Mouse (Mus musculus): ENCODE results near the gene Epb41l1.

The Epb41l1 gene

DNA sequence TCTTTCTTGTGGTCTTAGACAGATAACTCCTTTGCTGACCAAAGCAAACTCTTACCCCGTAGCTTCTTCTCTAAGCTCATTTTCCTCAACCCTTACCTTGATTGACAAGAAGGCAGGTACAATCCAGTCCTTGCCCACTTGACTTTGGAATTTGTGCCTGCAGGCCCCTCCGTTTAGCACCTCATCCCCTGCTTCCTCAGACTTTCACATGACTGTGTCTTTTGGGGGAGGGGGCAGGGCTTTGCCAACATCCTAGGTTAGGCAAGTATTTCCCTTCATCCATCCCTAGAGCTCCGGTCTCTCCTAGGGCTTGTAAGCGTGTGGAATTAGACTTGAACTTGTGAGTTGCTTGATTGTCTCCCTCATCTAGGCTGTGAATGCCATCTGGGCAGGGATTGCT, 3.0 kb downstream of the Epb41l1 start:
- no peak for DNase-seq (ENCODE audit: low spot score)

DNA sequence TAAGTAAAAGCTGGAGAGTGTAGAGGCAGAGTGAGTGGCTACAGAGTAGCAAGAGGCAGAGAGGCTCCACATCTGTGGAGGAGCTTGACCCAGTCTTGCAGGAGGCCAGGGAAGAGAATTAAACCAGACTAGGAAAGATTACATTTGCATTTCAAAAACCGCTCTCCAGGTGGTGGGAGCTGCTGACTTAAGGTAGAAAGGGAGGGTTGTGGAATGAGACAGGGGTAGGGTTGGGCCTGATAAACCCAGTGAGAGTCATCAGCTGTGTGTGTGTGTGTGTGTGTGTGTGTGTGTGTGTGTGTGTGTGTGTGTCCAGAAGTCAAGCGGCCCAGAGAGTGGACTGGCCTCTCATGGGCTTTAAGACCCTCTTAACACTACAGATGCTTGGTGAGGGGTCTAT, 4.9 kb downstream of the Epb41l1 start:
- no peak for DNase-seq (ENCODE audit: low spot score)

DNA sequence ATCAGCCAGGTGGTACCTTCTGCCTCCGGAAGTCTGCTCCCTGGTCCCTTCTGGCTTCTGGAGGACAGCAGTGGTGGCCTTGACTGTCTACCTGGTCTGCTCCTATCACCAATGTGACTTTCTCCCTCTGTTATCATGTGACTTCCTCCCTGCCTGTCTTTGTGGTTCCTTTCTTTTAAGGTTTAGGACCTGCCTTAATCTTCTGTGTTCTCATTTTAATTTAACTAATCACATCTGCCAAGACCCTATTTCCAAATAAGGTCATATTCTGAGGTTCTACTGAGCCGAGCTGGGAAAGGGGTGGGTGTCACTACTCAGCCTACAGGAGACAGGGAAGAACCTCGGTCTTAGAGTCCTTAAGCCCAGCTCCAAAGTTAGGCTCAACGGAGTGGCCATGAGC, 5.4 kb downstream of the Epb41l1 start:
- no peak for DNase-seq (ENCODE audit: low spot score)

- DNase-seq (ENCODE audit: low spot score) = no peak
These were observed 9.1 kb downstream of the Epb41l1 start for GRCm38 (mm10) chr2:156429836-156430235.

DNA sequence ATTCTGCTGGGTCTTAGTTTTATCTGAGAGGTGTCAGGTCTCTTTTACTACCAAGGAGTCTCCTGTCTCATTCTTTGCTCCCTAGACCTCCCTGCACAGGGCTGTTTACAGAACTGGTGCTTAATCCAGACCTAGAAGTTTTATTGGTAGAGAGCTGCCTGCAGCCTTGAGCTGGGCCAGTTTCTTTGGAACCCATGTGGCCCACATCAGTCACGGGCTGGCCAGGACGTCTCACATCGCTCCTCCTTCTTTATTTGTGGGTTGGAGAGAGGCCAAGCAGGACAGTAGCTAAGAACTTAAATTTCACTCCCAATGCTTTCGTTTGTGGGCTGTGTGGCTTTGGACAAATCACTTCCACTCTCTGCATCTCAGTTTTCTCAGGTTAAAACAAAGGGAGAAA, 9.6 kb downstream of the Epb41l1 start:
- DNase-seq (ENCODE audit: low spot score) = no peak

GRCm38 (mm10) chr2:156431409-156431808, 10.7 kb downstream of the Epb41l1 start:
- no peak for DNase-seq (ENCODE audit: low spot score)

DNA sequence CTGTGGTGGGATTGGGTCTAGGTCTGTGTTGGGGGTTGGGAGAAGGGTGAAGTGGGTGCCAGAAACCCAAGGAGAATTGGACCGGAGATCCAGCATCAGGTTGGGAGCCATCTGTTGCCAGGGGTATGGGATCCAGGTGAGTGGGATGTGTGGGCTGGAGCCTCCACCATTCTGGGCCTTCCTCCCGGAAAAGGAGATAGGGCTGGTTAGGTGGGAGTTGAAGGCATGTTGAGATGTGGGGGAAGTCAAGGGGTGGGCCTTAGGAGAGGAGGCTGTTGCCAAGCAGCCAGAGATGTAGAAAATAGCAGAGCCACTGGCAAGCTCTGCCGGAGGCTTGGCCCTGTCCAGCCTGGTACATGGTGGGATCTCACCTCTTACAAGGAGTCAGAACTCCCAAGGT, 11.4 kb downstream of the Epb41l1 start:
- DNase-seq (ENCODE audit: low spot score) = no peak

DNA sequence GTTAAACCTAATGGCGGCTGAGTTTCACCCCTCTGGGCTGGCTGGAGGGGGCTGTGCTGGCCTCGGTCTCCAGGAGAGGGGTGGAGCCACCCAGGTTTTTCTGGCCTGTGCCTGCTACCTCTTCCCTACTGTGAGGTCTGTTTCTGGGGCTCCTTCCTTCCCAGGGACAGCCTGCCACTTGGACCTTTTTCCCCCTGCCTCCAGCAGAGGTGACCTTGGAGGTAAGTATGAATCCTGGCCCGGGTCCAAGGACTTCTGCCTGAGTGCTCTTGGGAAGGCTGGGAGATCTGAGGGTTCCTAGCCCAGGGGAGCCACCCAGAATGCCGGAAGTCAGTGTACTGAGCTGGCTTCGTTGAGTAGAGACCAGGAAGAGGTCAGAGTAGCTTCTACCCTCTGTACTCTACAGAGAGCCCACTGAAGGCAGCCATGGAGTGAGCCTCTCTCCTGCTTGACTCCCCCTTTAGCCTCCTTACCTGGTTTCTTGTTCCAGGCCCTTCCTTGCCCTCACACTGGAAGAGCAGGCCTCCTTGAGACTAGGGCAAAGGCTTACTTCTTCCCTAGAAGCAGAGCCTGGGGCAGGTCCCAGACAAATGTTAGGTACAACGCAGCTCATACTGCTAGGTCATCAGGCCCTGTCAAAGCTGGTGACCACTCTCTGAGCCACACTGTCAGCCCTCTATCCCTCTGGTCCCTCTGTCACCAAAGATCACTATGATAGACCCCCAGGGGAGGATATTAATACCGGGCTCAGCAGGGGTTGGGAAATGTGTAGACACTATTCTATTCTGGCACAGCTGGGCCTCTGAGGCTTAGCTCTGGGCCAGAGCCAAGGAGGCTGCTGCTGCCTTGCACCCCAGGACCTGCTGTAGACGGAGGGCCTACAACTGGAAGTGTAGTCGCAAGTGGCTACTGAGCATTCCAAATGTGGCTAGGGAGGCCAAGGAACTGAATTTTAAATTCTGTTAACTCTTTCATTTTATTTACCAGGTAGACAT, 12.5 kb downstream of the Epb41l1 start:
- DNase-seq (ENCODE audit: low spot score) = no peak

DNA sequence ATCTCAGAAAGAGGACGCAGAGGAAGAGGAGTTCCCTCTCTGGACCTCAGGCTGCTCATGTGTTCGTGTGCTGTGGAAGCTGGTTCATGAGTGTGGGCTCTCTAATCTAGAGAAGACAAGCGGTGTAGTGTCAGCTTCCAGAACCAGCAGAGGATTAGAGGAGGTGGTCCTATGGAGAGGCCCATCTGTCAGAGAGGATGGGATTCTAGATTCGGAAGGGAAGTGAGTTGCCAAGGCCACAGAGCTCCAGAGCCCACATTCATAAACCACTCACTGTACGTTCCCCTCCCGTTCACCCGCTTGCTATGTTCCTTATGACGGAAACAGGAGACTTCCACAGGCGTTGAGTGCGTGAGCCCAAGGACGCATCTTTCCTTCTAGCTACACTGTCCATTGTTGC, 16.9 kb downstream of the Epb41l1 start:
- no peak for DNase-seq (ENCODE audit: low spot score)

GRCm38 (mm10) chr2:156439666-156440462, 19.2 kb downstream of the Epb41l1 start:
- no peak for DNase-seq (ENCODE audit: low spot score)

- no peak for DNase-seq (ENCODE audit: low spot score)
These were observed 21.2 kb downstream of the Epb41l1 start for GRCm38 (mm10) chr2:156441909-156442308.

GRCm38 (mm10) chr2:156443323-156443722, 22.6 kb downstream of the Epb41l1 start:
- no peak for DNase-seq (ENCODE audit: low spot score)

GRCm38 (mm10) chr2:156446489-156447035, 25.9 kb downstream of the Epb41l1 start:
- DNase-seq (ENCODE audit: low spot score) = no peak

DNA sequence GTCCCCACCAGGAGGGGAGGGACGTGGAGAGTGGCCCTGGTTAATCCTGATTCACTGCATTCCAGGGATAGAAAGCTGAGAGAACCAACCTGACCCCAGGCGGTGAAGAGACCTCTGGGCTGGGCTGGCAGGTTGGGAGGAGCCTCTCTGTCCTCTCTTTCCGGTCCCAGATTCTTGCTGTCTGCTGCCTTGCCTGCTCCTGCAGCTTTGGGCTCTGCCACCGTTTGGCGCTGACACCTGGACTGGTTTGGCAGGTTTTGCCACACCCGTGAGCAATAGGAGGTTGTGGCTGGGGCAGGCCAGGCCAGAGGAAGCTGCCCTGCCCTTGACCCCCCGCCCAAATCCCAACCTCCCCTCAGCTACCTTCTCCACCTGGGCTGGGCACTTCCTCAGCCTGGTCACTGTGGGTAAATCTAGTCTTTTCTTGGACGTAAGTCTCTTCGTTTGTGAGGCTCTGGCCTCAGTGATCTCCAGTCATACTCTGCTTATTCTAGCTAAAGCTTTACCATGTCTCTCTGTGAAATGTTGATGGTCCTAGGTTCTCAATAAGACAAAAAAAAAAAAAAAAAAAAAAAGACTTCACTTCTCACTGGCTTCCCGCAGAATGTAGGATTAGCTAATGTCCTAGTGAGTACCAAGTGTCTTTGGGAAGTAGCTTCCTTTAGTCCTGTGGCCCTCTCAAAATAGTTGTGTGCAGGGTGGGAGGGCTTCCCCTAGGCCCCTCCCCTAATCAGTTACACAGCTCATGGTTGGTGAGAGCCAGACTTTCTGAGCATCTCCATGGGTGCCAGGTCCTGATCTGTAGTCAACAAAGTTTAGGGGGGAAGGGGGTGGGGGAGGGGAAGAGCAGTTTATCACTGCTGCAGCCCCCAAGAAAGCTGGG, 26.9 kb downstream of the Epb41l1 start:
- no peak for DNase-seq (ENCODE audit: low spot score)

GRCm38 (mm10) chr2:156451225-156452148, 30.8 kb downstream of the Epb41l1 start:
- no peak for DNase-seq (ENCODE audit: low spot score)

- no peak for DNase-seq (ENCODE audit: low spot score)
These were observed 31.4 kb downstream of the Epb41l1 start for GRCm38 (mm10) chr2:156452149-156452536.

DNA sequence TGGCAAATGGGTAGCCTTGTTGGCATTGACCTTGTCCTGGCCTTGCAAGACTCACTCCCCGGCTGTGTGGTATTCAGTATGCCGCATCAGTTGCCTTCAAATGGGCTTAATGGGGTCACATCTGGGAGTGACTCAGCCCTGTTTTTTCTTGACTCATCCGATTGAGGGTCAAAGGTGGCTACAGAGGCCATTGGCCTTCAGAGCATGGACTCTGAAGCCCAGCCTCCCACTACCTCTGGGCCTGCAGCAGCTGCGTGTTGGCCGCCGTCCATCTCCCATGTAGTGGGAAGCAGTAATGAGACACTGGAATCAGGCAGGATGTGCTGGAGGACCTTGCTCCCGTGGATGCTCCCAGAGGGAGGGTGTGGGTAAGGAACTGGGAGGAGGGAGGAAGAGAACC, 33.1 kb downstream of the Epb41l1 start:
- DNase-seq (ENCODE audit: low spot score) = no peak

GRCm38 (mm10) chr2:156455508-156456108, 34.9 kb downstream of the Epb41l1 start:
- DNase-seq (ENCODE audit: low spot score) = no peak

DNA sequence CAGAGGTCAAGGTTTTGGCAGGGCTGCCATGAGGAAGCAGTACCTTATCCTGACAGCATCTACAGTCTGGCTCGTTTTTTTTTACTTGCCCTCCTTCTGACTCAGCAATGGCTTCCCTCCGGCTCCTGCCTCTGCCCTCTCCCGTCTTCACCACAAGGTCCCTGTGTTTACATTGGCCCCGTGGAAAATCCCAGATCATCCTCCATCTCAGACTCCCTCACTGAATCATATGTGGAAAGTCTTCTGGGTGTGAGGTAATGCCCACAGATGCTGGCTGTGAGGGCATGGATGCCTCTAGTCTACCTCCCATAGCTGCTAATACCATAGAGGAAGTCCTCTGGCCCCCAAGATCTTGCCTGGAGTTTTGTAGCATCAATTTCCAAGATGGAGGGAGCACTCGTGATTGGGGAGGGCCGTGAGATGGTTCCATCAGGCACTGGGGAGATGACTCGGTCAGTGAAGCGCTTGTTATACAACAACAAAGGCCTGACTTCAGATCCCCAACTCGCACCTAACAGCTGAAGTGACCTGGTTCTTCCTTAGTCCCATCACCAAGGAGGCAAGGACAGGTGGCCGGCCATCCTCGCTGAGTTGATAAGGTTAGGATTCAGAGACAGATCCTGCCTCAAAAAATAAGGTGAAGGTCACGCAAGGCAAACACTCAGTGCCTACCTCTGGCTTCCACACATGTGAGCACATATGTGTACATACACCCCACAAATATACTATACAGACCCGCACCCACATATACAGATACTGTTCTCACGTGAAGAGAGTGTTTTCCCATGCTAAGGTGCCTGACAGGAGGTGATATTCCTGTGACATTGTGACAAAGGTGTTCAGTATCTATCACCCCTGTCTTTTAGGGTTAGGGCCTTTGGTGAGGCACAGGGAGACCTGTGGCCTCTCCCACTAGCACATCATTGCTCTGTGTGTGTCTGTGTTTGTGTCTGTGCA, 36.0 kb downstream of the Epb41l1 start:
- DNase-seq (ENCODE audit: low spot score) = no peak

Measured in urinary bladder, postnatal 10 days (tissue).